Mouse (Mus musculus) G1E-ER4 (cell line): ENCODE data around the gene Capn2. TPM values are rescaled to one million over a fixed set of nuclear protein-coding genes. Genes with fewer than 3 reads are reported as not detected.

Experiments
- GATA1 ChIP-seq: IDR thresholded peaks from one replicate; pipeline ENCODE4 v1.8.0; 2012; ENCODE audit warnings: low read length, inconsistent platforms
- polyA plus RNA-seq: library from polyadenylated mRNA; stranded (reverse); fragments of >175 nt; gene quantifications from 2 replicates; pipeline ENCODE4 v1.2.3, GENCODE M21; 2012

Capn2 gene
- polyA plus RNA-seq, 1 experiment, result not detected

GRCm38 (mm10) chr1:182497736-182498135, 19.7 kb downstream of the Capn2 start:
- TF ChIP-seq GATA1, result no peak

DNA sequence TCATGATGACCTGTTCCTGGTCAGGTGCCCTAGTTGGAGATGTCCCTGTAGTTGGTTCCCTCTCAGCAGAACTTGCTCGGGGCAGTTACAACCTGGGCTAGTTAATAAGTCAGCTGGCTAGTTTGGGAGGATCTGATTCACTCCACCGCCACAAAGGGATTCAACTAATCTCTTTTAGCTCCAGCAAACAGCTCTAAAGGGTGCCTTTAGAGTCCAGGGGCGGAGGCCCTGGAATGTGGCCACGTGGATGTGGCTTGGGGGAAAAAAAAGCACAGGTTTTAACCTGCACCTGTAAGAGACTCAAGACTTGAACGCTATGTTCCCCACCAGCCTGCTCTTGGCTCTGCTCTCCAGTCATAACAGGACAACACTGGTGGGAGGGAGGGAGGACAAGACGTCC, 20.7 kb downstream of the Capn2 start:
- no peak for TF ChIP-seq GATA1

DNA sequence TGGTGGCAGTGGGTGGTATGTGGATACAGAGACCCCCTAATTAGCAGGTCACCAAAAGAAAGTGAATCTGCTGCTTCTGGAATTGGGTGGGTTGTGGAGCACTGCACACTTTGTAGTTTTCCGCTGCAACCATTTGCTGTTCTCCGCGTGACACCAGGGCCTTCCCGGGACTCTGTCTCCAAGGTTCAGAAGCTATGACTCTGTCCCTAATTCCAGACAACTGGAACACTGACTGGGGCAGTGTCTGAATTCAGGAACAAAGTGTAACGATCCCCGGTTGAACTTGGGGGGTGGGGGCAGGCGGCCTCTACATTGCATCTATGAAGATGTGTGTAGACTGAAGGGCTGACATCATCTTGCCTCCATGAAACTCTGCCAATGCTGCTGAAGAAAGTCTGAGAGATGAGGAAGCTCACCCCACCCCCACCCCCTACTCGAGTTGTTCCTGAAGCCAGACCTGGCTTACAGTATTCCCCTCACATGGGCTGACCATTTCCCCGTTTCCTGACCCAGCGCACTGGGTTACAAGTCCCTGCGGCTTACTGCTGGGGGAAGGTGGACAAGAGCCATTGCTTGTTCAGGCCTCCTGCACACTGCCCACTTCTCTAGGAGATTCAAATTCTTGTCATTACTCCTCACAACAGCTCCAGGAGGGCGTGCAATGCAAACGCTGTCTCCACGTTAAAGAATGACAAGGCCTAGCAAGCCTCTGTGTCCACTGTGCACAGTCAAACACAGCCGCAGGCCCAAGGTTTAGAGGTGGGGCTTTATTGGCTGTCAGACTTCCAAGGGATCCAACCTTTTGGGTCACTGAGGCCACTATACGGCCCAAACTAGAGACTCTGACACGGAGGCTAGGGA, 22.9 kb downstream of the Capn2 start:
- no peak for TF ChIP-seq GATA1

- no peak for TF ChIP-seq GATA1
Measured at GRCm38 (mm10) chr1:182491839-182492238, 25.6 kb downstream of the Capn2 start.

GRCm38 (mm10) chr1:182490568-182490967, 26.8 kb downstream of the Capn2 start:
- TF ChIP-seq GATA1, result no peak

- TF ChIP-seq GATA1, result no peak
Measured at GRCm38 (mm10) chr1:182489803-182490452, 27.5 kb downstream of the Capn2 start.

- TF ChIP-seq GATA1, result no peak
Measured at GRCm38 (mm10) chr1:182488503-182488902, 28.9 kb downstream of the Capn2 start.

- TF ChIP-seq GATA1, result no peak
Measured at GRCm38 (mm10) chr1:182483910-182484274, 33.5 kb downstream of the Capn2 start.

- no peak for TF ChIP-seq GATA1
Measured at GRCm38 (mm10) chr1:182482991-182483909, 34.2 kb downstream of the Capn2 start.

GRCm38 (mm10) chr1:182481646-182482295, 35.6 kb downstream of the Capn2 start:
- no peak for TF ChIP-seq GATA1

- no peak for TF ChIP-seq GATA1
Measured at GRCm38 (mm10) chr1:182481138-182481537, 36.3 kb downstream of the Capn2 start.

GRCm38 (mm10) chr1:182478935-182479334, 38.5 kb downstream of the Capn2 start:
- TF ChIP-seq GATA1, result no peak

- TF ChIP-seq GATA1, result no peak
Measured at GRCm38 (mm10) chr1:182475005-182475796, 42.2 kb downstream of the Capn2 start.

- TF ChIP-seq GATA1, result no peak
Measured at GRCm38 (mm10) chr1:182465978-182466377, 51.4 kb downstream of the Capn2 start.
